Mouse (Mus musculus): ENCODE results near the gene Armc5. TPM values are rescaled to one million over a fixed set of nuclear protein-coding genes. Genes with fewer than 3 reads are reported as not detected.

Gene Armc5
- 0.22 TPM for polyA plus RNA-seq (2014; fragmentation: Illumina TruSeq; extraction: RNeasy Lipid Tissue Mini Kit (QIAGEN cat#74804); ENCODE audit: low read depth, low replicate concordance)

GRCm38 (mm10) chr7:128236856-128237592 is at the start of gene Armc5:
Gene Armc5, plus strand, starts transcription at chr7:128237342.

GRCm38 (mm10) chr7:128206152-128206551 is 31.0 kb upstream of the Armc5 start, which contains the start of gene Cox6a2:
Gene Cox6a2, minus strand, starts transcription at chr7:128206387.

DNA sequence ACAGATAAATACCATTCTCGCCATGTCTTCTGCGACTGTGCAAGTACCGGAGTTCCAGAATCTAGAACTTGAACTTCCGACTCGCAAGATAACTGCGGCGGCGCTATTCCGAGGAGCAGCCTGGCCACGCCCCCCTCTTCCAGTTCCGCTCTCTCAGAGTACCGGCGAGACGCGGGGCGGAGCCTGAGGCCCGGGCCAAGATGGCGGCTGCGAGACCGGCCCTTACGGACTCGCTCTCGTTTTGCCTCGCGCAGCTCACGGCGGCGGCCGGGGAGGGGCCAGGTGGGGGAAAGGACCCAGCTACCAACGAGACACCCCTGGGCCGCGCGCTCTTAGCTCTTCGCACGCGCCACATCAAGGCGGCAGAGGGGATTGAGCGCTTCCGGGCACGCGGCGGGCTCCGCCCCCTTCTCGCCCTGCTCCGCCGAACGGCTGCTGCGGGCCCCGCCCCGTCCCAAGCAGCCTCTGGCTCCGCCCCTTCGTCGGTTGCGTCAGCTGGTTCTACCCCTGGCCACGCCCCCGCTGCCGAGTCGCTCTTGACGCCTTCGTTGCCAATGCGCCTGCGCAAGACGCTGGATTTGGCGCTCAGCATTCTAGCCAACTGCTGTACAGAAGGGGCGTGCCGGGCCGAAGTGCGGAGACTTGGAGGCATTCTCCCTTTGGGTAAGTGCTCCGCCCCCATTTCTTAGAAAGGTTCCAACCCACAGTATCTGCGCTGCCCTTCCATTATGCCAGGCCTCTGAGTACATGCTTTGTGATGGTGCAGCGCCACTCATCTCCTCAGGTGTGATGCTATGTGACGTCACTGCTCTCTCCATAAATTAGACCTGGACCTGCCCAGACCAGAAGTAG is 1.0 kb downstream of the Armc5 start, which contains the start of gene 9130023H24Rik:
TSS of gene 9130023H24Rik (minus strand) at position 105 of the 852 bp plus-strand sequence.

GRCm38 (mm10) chr7:128246496-128247391 is 9.6 kb downstream of the Armc5 start, which contains the start of gene Tgfb1i1:
Gene Tgfb1i1, plus strand, starts transcription at chr7:128246812.

DNA sequence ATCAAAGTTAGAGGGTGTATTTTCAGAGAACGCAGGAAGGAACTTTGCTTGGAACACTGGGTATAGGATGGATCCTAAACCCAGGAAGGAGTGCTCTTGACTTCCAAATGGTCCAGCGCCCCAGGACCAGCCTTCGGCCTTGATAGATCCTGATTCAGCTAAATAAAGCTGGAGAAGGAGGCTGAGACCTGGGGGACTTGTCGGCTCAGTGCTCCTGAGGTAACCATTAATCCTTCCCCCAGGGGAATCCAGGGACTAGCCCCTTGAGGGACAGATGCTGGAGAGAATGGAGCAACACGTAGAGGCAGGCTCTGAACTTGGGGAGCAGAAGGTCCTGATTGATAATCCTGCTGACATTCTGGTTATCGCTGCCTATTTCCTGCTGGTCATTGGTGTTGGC is 28.3 kb downstream of the Armc5 start, which contains the start of gene Slc5a2:
TSS of gene Slc5a2 (plus strand) at position 247 of the 400 bp plus-strand sequence.

Other genes with a start within 250 kb of the Armc5 start
- gene Pycard, start 243.5 kb upstream of the Armc5 start, polyA plus RNA-seq (2014; fragmentation: Illumina TruSeq; extraction: RNeasy Lipid Tissue Mini Kit (QIAGEN cat#74804); ENCODE audit: low read depth, low replicate concordance), result 99.2 TPM
- gene Trim72, start 233.4 kb upstream of the Armc5 start, polyA plus RNA-seq (2014; fragmentation: Illumina TruSeq; extraction: RNeasy Lipid Tissue Mini Kit (QIAGEN cat#74804); ENCODE audit: low read depth, low replicate concordance), result 0.91 TPM
- gene Itgam, start 174.7 kb upstream of the Armc5 start, polyA plus RNA-seq (2014; fragmentation: Illumina TruSeq; extraction: RNeasy Lipid Tissue Mini Kit (QIAGEN cat#74804); ENCODE audit: low read depth, low replicate concordance), result 10.1 TPM
- gene Gm49368, start 174.7 kb upstream of the Armc5 start, polyA plus RNA-seq (2014; fragmentation: Illumina TruSeq; extraction: RNeasy Lipid Tissue Mini Kit (QIAGEN cat#74804); ENCODE audit: low read depth, low replicate concordance), result not detected
- 2.9 TPM for gene Itgax, start 107.8 kb upstream of the Armc5 start, polyA plus RNA-seq (2014; fragmentation: Illumina TruSeq; extraction: RNeasy Lipid Tissue Mini Kit (QIAGEN cat#74804); ENCODE audit: low read depth, low replicate concordance)
- gene Itgad, start 83.0 kb upstream of the Armc5 start, polyA plus RNA-seq (2014; fragmentation: Illumina TruSeq; extraction: RNeasy Lipid Tissue Mini Kit (QIAGEN cat#74804); ENCODE audit: low read depth, low replicate concordance), result not detected
- gene Cox6a2, start 31.0 kb upstream of the Armc5 start, polyA plus RNA-seq (2014; fragmentation: Illumina TruSeq; extraction: RNeasy Lipid Tissue Mini Kit (QIAGEN cat#74804); ENCODE audit: low read depth, low replicate concordance), result not detected
- gene 9130023H24Rik, start 689 bp downstream of the Armc5 start, polyA plus RNA-seq (2014; fragmentation: Illumina TruSeq; extraction: RNeasy Lipid Tissue Mini Kit (QIAGEN cat#74804); ENCODE audit: low read depth, low replicate concordance), result 8.0 TPM
- 12.4 TPM for gene Tgfb1i1, start 9.5 kb downstream of the Armc5 start, polyA plus RNA-seq (2014; fragmentation: Illumina TruSeq; extraction: RNeasy Lipid Tissue Mini Kit (QIAGEN cat#74804); ENCODE audit: low read depth, low replicate concordance)
- not detected for gene Slc5a2, start 28.3 kb downstream of the Armc5 start, polyA plus RNA-seq (2014; fragmentation: Illumina TruSeq; extraction: RNeasy Lipid Tissue Mini Kit (QIAGEN cat#74804); ENCODE audit: low read depth, low replicate concordance)
- 10.2 TPM for gene BC017158, start 60.8 kb downstream of the Armc5 start, polyA plus RNA-seq (2014; fragmentation: Illumina TruSeq; extraction: RNeasy Lipid Tissue Mini Kit (QIAGEN cat#74804); ENCODE audit: low read depth, low replicate concordance)
- gene Rgs10, start 181.4 kb downstream of the Armc5 start, polyA plus RNA-seq (2014; fragmentation: Illumina TruSeq; extraction: RNeasy Lipid Tissue Mini Kit (QIAGEN cat#74804); ENCODE audit: low read depth, low replicate concordance), result 33.3 TPM
- 258 TPM for gene Tial1, start 224.4 kb downstream of the Armc5 start, polyA plus RNA-seq (2014; fragmentation: Illumina TruSeq; extraction: RNeasy Lipid Tissue Mini Kit (QIAGEN cat#74804); ENCODE audit: low read depth, low replicate concordance)

Measured in sigmoid colon, adult 10 weeks (tissue).